Mouse (Mus musculus) left cerebral cortex, postnatal 4 days (tissue): Measurements from ENCODE around the gene Cyp2d34. TPM values are rescaled to one million over a fixed set of nuclear protein-coding genes. Genes with fewer than 3 reads are reported as not detected.

ENCODE experiments used
- DNase-seq: peaks from one replicate; pipeline ENCODE4 v3.0.0-alpha.2; 2022
- intact Hi-C: fragments of 180-260 bp; cut with DNase I; formaldehyde crosslinking; loops from one replicate; pipeline ENCODE4 v1.15.1; 2025
- microRNA-seq: library from miRNA; unstranded; fragments of <30 nt; microRNA quantifications from one replicate; pipeline ENCODE4 v1.2.0, GENCODE M21; 2022
- total RNA-seq, 2 experiments: library from RNA; stranded (reverse); gene quantifications; 2 replicates each; pipeline ENCODE4 v1.2.3; 2021

The Cyp2d34 gene
- total RNA-seq: not detected

DNA sequence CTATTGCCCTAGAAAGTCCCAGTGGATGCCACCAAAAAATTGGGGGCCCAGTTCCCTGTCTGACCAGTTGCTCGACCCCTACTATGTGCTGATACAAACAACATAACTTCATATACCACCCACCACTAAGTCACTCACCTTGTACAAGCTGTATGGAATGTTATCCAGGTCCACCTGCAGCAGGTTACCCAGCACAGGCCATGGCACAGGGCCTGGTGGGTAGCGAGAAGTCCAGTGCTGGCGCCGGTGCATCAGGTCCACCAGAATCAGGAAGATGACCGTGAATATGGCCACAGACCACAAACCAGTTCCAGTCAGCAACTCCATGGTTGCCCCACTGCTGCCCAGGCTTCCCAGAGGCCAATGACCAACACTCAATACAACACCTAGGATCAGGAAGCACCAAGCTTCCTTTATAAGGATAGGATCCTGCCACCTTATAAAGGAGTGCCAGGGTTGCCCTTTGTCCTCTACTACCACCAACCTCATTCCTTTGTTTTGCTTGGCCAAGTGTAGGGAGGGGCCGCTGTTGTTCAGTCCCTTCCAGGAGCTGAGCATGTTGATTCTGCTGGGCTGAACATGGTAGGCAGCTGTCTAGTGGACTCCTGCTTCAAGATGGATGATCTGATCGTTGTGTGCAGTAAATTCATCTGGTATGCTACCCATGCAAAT is at the start of gene Cyp2d34:
Gene Cyp2d34 (minus strand): TSS at position 416 of the 672 bp plus-strand sequence.
- intact Hi-C loops: no loop called here
- no peak for DNase-seq

DNA sequence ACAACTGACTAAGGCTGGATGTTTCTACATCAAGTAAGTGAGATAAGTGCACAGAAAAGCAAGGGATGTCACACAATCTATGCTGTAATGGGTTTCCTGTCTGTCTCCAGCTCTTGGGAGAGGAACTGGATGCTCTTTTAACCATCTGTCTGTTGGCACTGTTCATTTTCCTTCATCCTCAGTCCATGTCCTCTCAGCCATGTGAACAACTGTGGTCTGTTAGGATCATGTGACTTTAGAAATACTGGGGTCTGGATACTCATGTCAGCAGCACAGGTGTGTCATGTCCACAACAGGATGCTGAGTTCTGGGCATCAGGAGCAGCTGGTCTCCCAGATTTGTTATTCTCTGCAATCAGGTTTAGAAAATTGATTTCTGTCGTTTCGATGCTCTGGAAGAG is 35.6 kb upstream of the Cyp2d34 start:
- intact Hi-C loops: no loop called here
- DNase-seq: no peak

DNA sequence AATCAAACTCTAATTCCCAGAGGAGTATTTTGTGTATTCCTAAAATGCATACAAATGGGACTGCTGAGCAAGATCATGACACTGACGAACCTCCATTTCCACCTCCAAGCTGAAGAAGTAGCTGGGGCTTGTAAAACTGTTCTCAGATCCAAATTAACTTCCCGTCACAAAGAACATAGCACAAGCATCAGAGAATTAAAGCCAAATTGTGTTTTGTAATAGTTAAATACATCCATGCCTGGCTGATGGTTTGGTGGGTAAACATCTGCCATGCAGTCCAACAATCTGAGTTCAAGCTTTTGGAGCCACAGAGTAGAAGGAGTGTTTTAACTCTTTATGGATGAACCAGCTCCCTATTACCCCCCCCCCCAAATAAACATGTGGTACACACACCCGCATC is 23.6 kb upstream of the Cyp2d34 start:
- intact Hi-C loops: no loop called here
- DNase-seq: no peak

DNA sequence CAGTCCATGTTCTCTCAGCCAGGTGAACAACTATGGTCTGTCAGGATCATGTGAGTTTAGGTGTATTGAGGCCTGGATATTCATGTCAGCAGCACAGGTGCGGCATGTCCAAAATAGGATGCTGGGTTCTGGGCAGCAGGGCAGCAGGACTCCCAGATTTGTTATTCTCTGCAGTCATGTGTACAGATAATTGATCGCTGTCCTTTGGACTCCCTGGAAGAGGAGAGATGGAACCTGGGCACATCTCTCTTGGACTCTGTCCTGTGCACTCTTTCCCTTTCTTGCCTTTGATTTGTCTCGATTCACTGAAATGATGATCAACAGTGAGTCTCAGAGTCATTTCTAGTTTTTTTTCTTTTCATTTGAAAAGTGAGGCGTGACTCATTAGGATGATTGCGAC is 23.0 kb upstream of the Cyp2d34 start:
- intact Hi-C loops: no loop called here
- DNase-seq: no peak

DNA sequence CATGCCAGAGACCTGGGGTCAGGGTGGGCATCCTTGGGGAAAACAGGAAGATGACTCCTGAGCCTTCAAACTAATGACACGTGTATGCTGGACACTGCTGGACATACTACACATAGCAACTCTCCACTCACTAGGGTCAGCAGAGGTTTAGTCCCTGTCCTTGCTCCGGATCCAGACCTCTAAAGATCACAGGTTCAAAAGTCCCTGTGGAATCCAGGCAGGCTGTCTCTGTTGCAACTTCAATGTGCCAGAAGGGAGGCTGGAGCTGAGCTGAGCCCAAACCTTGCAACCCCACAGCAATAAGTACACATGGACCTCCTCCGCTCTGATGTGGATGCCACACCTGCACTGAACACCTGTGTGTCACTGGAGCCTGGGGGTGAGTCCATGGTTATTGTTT is 22.0 kb upstream of the Cyp2d34 start:
- no peak for DNase-seq
- intact Hi-C loops: no loop called here

DNA sequence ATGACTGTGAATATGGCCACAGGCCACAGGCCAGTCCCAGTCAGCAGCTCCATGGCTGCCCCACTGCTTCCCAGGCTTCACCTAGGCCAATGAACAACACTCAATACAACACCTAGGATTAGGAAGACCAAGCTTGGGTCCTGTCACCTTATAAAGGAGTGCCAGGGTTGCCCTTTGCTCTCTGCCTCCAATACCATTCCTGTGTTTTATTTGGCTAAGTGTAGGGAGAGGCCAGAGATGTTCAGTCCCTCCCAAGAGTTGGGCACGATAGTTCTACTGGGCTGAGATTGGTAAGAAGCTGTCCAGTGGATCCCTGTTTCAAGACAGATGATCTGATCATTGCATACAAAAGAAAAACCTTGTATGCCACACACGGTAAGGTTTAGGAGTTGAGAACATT is 21.2 kb upstream of the Cyp2d34 start:
- DNase-seq: no peak
- intact Hi-C loops: no loop called here

DNA sequence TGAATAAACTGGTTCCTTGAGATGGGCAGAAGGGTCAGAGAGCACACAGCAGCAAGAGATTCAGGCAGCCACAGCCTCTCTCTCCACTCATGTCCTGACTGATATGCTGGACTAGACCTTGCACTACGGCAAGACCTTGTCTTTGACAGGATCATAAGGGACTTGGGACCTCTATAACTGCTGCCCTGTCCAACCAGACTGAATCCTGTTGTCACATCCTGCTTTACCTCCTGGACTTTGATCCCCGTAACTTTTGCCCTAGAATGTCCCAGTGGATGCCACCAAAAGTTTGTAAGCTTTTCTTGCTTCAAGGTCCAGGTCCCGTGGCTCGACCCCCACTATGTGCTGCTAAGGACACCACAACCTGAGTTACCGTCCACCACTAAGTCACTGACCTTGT is 20.6 kb upstream of the Cyp2d34 start:
- no peak for DNase-seq
- intact Hi-C loops: no loop called here

DNA sequence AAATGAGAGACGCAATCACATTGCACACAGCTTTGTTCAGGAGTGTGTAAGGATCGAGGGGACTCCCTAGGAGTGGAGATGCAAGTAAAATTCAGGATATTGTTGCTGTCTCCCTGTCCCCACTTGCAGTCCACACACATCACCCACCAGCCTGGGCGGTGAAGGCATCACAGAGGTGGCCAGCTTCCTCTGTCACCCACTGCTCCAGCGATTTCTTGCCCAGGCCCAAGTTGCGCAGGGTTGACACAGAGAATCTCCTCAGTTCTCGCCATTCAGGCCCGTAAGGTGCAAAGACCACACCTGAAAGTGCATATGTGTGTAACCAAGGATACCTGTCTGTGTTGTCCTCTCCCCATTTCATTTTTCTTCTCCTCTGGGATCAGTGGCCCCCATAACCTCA is 19.5 kb upstream of the Cyp2d34 start:
- intact Hi-C loops: no loop called here
- DNase-seq: no peak

DNA sequence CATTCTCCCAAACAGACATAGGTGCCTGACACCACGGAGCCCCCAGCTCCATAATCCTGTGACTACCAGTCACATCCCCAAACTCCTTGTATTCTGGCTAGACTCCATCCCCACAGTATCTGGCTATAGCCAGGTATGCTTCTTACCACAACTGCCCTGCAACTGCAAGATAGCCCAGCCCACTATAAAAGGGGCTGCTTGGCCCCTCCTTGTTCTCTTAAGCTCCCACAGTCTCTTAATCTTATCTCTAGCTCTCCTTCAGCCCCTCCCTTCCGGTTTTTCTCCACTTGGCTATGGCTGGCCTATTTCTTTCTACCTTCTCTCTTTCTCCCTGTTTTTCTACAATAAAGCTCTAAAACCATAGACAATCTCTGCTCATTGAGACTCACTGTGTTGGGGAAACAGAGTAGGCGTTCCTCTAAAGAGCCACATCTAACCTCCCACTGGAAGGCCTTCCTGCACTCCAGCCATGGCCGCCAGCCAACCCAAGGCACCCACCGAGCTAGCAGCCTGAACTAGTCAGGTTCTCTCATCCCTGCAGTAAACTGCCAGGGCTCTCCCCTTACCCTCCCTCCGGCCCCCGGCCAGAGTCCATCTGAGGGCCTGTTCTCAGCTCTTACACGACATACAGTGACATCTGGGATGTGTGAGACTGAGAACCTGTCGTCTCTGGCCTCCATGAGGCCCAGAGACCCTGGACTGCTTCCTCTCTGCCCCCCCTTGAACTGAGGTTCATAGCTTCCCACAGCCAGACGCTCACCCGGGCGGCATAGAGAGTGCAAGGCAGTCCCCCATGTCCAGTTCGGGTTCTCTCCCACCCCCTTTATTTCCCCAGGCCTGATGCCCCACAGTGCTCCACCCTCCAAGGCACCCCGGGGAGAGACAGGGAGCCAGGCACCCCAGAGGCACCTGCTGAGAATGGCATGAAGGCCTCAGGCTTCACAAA is 16.7 kb upstream of the Cyp2d34 start:
- intact Hi-C loops: no loop called here

DNA sequence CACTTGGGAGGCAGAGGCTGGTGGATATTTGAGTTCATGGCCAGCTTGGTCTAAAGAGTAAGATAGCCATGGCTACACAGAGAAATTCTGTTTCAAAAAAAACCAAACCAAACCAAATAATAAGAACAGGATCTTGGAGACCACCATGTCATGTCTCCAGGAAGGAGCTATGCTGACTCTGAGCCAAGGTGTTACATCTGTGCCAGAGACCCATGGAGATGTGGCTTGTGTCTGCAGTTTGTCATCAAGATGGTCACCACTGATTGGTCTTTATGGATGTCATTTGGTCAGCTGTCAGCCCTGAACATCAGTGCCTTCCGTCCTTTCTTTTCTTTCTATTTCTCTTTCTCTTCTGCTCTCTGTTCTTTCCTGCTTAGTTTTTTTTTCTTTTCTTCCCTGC is 14.2 kb upstream of the Cyp2d34 start:
- intact Hi-C loops: no loop called here

More for the DNA sequence above, 16.7 kb upstream of the Cyp2d34 start:
- DNase-seq: peak; percentile 23

DNA sequence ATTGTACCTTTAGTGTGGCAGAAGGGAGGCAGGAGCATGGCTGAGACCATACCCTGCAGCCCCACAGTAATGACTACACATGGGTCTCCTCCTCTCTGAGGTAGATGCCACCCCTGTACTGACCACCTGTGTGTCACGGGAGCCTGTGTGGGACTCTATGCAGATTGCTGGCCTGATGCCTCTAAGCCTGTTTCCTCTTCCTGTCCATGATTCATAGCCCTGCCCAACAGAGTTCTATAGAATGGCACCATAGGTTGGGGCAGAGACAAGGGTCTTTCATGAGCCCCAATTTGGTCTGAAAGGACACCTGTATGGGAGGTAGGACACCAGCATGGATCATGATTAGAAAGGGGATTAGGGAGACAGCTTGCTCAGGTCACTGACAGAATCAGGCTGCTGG is 1.2 kb upstream of the Cyp2d34 start:
- intact Hi-C loops: no loop called here
- no peak for DNase-seq

More for the DNA sequence above, 14.2 kb upstream of the Cyp2d34 start:
- DNase-seq: peak; percentile 12

DNA sequence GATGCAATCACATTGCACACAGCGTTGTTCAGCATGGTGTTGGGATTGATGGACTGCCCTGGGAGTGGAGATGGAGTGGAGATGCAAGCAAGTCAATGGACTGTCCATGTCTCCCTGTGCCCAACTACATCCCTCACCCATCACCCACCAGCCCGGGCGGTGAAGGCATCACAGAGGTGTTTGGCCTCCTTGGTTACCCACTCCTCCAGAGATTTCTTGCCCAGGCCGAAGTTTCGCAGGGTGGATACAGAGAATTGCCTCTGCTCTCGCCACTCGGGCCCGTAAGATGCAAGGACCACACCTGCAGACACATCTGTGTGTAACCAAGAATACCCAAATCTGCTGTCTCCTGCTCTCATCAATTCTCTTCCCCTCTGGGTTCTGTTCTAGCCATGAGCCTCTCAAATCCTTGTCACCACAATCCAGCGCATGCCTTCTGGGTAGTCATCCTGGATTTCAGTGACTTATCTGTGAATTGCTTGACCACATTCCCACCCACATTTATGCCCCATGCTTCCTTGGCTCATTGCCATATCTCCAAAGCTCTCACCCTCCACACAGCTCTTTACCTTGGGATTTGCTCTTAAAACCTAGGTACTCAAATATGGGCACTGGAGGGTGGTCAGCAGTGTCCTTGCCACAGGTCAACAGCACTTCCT is 2.3 kb downstream of the Cyp2d34 start:
- no peak for DNase-seq
- intact Hi-C loops: no loop called here

DNA sequence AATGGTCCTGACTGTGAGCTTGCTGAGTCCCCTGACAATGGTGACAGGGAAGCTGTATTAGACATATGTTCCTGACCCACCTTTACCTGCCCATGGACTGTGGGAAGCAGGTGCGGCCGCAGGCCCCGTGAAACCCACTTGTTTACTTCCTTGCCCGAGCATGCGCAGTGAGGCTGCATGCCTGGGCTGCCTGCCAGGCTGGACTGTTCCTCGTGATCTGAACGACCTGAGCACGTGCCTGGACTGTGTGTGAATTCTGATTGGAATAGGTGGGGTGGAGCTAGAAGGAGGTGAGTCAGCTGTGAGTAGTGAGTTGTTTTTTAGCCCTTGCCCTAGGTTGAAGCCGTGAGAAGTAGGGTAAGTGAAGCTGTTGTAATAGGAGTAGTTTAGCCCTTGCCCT is 38.1 kb downstream of the Cyp2d34 start:
- DNase-seq: no peak
- intact Hi-C loops: no loop called here

DNA sequence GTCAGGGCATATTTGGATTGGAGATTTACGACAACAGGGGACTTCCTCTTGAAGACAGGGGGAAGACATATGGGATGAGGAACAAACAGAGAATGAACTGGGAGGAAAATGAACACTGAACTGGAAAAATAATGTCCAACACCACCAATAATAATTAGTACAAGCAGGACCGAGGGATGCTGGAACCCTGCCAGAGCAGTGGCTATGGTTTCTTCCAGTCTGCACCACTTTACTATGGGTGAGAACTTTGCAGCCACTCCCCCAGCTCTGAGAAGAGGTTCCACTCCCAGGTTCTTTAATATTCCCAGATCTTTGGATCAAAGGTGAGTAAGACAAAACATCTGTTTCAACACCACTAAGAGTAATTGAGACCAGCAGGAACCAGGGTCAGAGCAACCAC is 41.7 kb downstream of the Cyp2d34 start:
- DNase-seq: peak; percentile 7
- intact Hi-C loops: no loop called here

DNA sequence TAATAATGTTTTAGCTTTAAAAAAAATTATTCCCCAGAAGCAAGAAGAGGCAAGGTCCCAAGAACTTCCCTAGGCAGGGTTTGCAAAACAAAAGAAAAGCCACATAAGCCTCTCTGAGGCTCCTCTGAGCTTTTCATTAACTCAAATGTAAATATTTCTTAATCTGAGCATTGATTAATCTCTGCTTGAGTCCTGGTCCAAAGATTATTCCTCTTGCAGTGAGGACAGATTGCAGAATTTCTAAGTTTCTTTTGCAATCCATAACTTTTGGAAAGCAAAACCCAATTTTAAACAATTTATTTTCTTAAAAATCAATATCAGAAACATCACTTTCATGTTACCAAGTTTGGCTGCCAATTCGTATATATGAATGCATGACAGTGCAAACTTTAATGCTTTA is 47.9 kb downstream of the Cyp2d34 start:
- DNase-seq: no peak
- intact Hi-C loops: no loop called here

Small RNA genes within 50 kb of the gene (microRNA-seq; reads per million reads assigned to microRNA genes)
- gene Gm27463: not detected
- gene Gm27742: not detected

Other genes with a start within 250 kb of the Cyp2d34 start
- 1 to 10 TPM; 5.3 to 7.0 TPM for gene Cyp2d22, start 240.7 kb downstream of the Cyp2d34 start, total RNA-seq
- gene Cyp2d11, start 226.9 kb downstream of the Cyp2d34 start, total RNA-seq: not detected
- gene Cyp2d10, start 213.8 kb downstream of the Cyp2d34 start, total RNA-seq: not detected
- gene Cyp2d9, start 187.5 kb downstream of the Cyp2d34 start, total RNA-seq: not detected
- gene Cyp2d12, start 65.9 kb downstream of the Cyp2d34 start, total RNA-seq: not detected
- gene Cyp2d40, start 143.2 kb upstream of the Cyp2d34 start, total RNA-seq: not detected
- under 1 TPM in 1 of 2 experiments, not detected in 1; 0.40 TPM for gene Cyp2d26, start 173.3 kb upstream of the Cyp2d34 start, total RNA-seq